Mouse (Mus musculus) MEL (cell line): Measurements from ENCODE around the gene Rsbn1l. TPM values are rescaled to one million over a fixed set of nuclear protein-coding genes. Genes with fewer than 3 reads are reported as not detected.

Experiments used
- DNase-seq: peaks from one replicate; pipeline ENCODE4 v3.0.0; 2011; ENCODE audit warnings: low read depth, low spot score
- H3K27ac ChIP-seq: 2 replicates; pipeline ENCODE4 v1.5.1; 2012; ENCODE audit warnings: low read depth, mild to moderate bottlenecking, control low read depth, low read length, moderate library complexity; ENCODE audit not compliant: control insufficient read depth
- H3K27me3 ChIP-seq, 2 experiments: fragments of 150-350 bp in 1 of 2; sonication (generic) in 1 of 2; 2 replicates each; pipeline ENCODE4 v1.6.1; 2012; ENCODE audit warnings: low read length in 2 of 2, mild to moderate bottlenecking in 2 of 2, improper control_type of control experiment in 1 of 2, moderate library complexity in 1 of 2; ENCODE audit not compliant: insufficient read depth in 2 of 2, control insufficient read depth in 1 of 2
- H3K36me3 ChIP-seq, 2 experiments: 2 replicates each; pipeline ENCODE4 v1.6.1; 2012 to 2014; ENCODE audit warnings: low read length in 2 of 2, improper control_type of control experiment in 1 of 2, inconsistent platforms in 1 of 2, mild to moderate bottlenecking in 1 of 2; ENCODE audit not compliant: insufficient read depth in 2 of 2, control insufficient read depth in 1 of 2
- H3K4me1 ChIP-seq, 2 experiments: fragments of 150-350 bp in 1 of 2; sonication (generic) in 1 of 2; 2 replicates each; pipeline ENCODE4 v1.6.1; 2012; ENCODE audit warnings: low read length in 2 of 2, improper control_type of control experiment in 1 of 2, mild to moderate bottlenecking in 1 of 2; ENCODE audit not compliant: insufficient read depth in 2 of 2, control insufficient read depth in 1 of 2
- H3K4me3 ChIP-seq, 2 experiments: fragments of 150-350 bp in 1 of 2; sonication (generic) in 1 of 2; 2 replicates each; pipeline ENCODE4 v1.5.1; 2012; ENCODE audit warnings: low read depth in 2 of 2, low read length in 2 of 2, mild to moderate bottlenecking in 2 of 2, moderate library complexity in 2 of 2, control low read depth in 1 of 2, improper control_type of control experiment in 1 of 2; ENCODE audit not compliant: control insufficient read depth in 1 of 2, insufficient read depth in 1 of 2
- H3K79me2 ChIP-seq: 2 replicates; pipeline ENCODE4 v1.6.1; 2012; ENCODE audit warnings: mild to moderate bottlenecking, low read length, moderate library complexity; ENCODE audit not compliant: control insufficient read depth, poor library complexity, insufficient read depth
- H3K9ac ChIP-seq: 2 replicates; pipeline ENCODE4 v1.6.1; 2012; ENCODE audit warnings: low read depth, mild to moderate bottlenecking, control low read depth, low read length, moderate library complexity; ENCODE audit not compliant: control insufficient read depth, poor library complexity, severe bottlenecking
- H3K9me3 ChIP-seq: fragments of 150-350 bp; sonication (generic); replicated peaks from 2 replicates; pipeline ENCODE4 v1.6.1; 2012; ENCODE audit warnings: mild to moderate bottlenecking, low read length, improper control_type of control experiment, moderate library complexity; ENCODE audit not compliant: insufficient read depth
- CHD1 ChIP-seq: IDR thresholded peaks from 2 replicates; pipeline ENCODE4 v1.6.1; 2012; ENCODE audit warnings: low read depth, mild to moderate bottlenecking, inconsistent platforms, low read length, improper control_type of control experiment
- CHD2 ChIP-seq: IDR thresholded peaks from 2 replicates; pipeline ENCODE4 v1.6.1; 2011; ENCODE audit warnings: low read length, improper control_type of control experiment
- E2F4 ChIP-seq: IDR thresholded peaks from 2 replicates; pipeline ENCODE4 v1.6.1; 2011; ENCODE audit warnings: low read depth, low read length, improper control_type of control experiment, borderline replicate concordance
- ELF1 ChIP-seq: IDR thresholded peaks from 2 replicates; pipeline ENCODE4 v1.6.1; 2014; ENCODE audit warnings: low read depth, mild to moderate bottlenecking, inconsistent platforms, low read length, improper control_type of control experiment, moderate library complexity
- ETS1 ChIP-seq: IDR thresholded peaks from 2 replicates; pipeline ENCODE4 v1.6.1; 2012; ENCODE audit warnings: low read depth, mild to moderate bottlenecking, inconsistent platforms, low read length, improper control_type of control experiment, moderate library complexity
- GATA1 ChIP-seq: IDR thresholded peaks from 2 replicates; pipeline ENCODE4 v1.6.1; 2011; ENCODE audit warnings: low read depth, low read length, improper control_type of control experiment
- JUND ChIP-seq: IDR thresholded peaks from 2 replicates; pipeline ENCODE4 v1.6.1; 2011; ENCODE audit warnings: low read depth, mild to moderate bottlenecking, improper control_type of control experiment, low read length
- MAZ ChIP-seq: IDR thresholded peaks from 2 replicates; pipeline ENCODE4 v1.6.1; 2012; ENCODE audit warnings: low read depth, mild to moderate bottlenecking, inconsistent platforms, low read length, improper control_type of control experiment
- POLR2A ChIP-seq, 2 experiments: IDR thresholded peaks; 2 replicates each; pipeline ENCODE4 v1.6.1; 2011 to 2012; ENCODE audit warnings: low read length in 2 of 2, mild to moderate bottlenecking in 2 of 2, control low read depth in 1 of 2, improper control_type of control experiment in 1 of 2, low read depth in 1 of 2, moderate library complexity in 1 of 2; ENCODE audit not compliant: control insufficient read depth in 1 of 2, insufficient read depth in 1 of 2, poor library complexity in 1 of 2
- POLR2AphosphoS2 ChIP-seq: IDR thresholded peaks from 2 replicates; pipeline ENCODE4 v1.6.1; 2011; ENCODE audit warnings: low read length, improper control_type of control experiment
- RAD21 ChIP-seq: IDR thresholded peaks from 2 replicates; pipeline ENCODE4 v1.6.1; 2011; ENCODE audit warnings: mild to moderate bottlenecking, low read depth, low read length, improper control_type of control experiment
- RCOR1 ChIP-seq: IDR thresholded peaks from 2 replicates; pipeline ENCODE4 v1.6.1; 2012; ENCODE audit warnings: low read depth, mild to moderate bottlenecking, inconsistent platforms, low read length, improper control_type of control experiment
- TAL1 ChIP-seq: IDR thresholded peaks from 2 replicates; pipeline ENCODE4 v1.6.1; 2012; ENCODE audit warnings: mild to moderate bottlenecking, inconsistent platforms, low read length, moderate library complexity, mixed read lengths
- TCF12 ChIP-seq: IDR thresholded peaks from 2 replicates; pipeline ENCODE4 v1.6.1; 2014; ENCODE audit warnings: low read depth, mild to moderate bottlenecking, inconsistent platforms, low read length, improper control_type of control experiment, moderate library complexity
- UBTF ChIP-seq: IDR thresholded peaks from 2 replicates; pipeline ENCODE4 v1.6.1; 2012; ENCODE audit warnings: low read depth, mild to moderate bottlenecking, inconsistent platforms, low read length, improper control_type of control experiment, moderate library complexity, borderline replicate concordance; ENCODE audit not compliant: insufficient read depth
- USF2 ChIP-seq, 2 experiments: IDR thresholded peaks; 2 replicates each; pipeline ENCODE4 v1.6.1; 2011 to 2012; ENCODE audit warnings: improper control_type of control experiment in 2 of 2, low read length in 2 of 2, borderline replicate concordance in 1 of 2, inconsistent platforms in 1 of 2, low read depth in 1 of 2, mild to moderate bottlenecking in 1 of 2; ENCODE audit not compliant: insufficient read depth in 1 of 2
- ZKSCAN1 ChIP-seq: IDR thresholded peaks from 2 replicates; pipeline ENCODE4 v1.6.1; 2012; ENCODE audit warnings: low read depth, mild to moderate bottlenecking, inconsistent platforms, low read length, improper control_type of control experiment, moderate library complexity
- ZNF384 ChIP-seq: IDR thresholded peaks from 2 replicates; pipeline ENCODE4 v1.6.1; 2012; ENCODE audit warnings: low read depth, mild to moderate bottlenecking, inconsistent platforms, low read length, improper control_type of control experiment
- polyA plus RNA-seq, 2 experiments: library from polyadenylated mRNA; stranded (reverse) in 1 of 2; unstranded in 1 of 2; fragments of >175 nt in 1 of 2; fragments of >200 nt in 1 of 2; gene quantifications; 2 replicates each; pipeline versions ENCODE4 v1.2.1 to v1.2.4; 2012; ENCODE audit warnings: low replicate concordance in 2 of 2, low read depth in 1 of 2; ENCODE audit not compliant: insufficient read length in 2 of 2, insufficient read depth in 1 of 2, missing spikeins in 1 of 2
- total RNA-seq: library from RNA; depleted of rRNA; stranded (reverse); fragments of 300-350 nt; gene quantifications from 2 replicates; pipeline ENCODE4 v1.2.3, GENCODE M21; 2012

Rsbn1l gene
- total and polyA plus RNA-seq, 3 experiments, result 5.0 to 78.2 (median 17.4) TPM

- TF ChIP-seq ZNF384 (no peak), USF2 (IDR thresholded peaks at IDR 0.05; ENCODE audit: borderline replicate concordance in 1 of 2, insufficient read depth in 1 of 2, low read depth in 1 of 2, low read length in 2 of 2) (no peak)
- peaks cover 3 to 4% of the 10 kb centered on the region in 2 experiments; a peak in 3 of 4 replicates for H3K4me1 ChIP-seq
- H3K27me3 ChIP-seq, result no peaks in the 10 kb centered on the region
- H3K4me3 ChIP-seq, result no peak overlapping the region
- no peak overlapping the region for H3K9ac ChIP-seq
- H3K9me3 ChIP-seq, result no peaks in the 10 kb centered on the region
- H3K36me3 ChIP-seq, result peaks cover 0 to 3% of the 10 kb centered on the region in 2 experiments; a peak in 2 of 4 replicates
- H3K27ac ChIP-seq, result no peak overlapping the region
- no peaks in the 10 kb centered on the region for H3K79me2 ChIP-seq
- no peak for DNase-seq
These were observed 7.1 kb upstream of the Rsbn1l start for GRCm38 (mm10) chr5:20963295-20963694.

DNA sequence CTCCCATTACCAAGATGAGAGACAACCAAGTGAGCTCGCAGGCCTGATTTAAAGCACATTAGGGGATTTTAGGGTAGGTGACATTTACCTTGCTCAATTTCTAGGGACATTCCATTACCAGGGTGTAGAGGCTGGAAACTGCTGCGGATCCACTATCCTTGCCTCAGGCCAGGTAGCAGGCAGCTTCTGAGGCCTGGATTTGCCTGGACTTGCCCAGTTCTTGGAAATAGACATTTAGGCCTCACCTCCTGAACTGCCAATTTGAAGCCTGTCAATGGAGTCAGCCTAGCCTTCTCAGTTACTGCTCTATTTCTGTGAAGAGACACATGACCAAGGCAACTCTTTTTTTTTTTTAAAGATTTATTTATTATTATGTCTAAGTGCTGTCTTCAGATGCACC lies 4.7 kb upstream of the Rsbn1l start:
- Histone ChIP-seq H3K27me3 (no peaks in the 10 kb centered on the region), H3K4me3 (no peak overlapping the region), H3K36me3 (peaks cover 0 to 6% of the 10 kb centered on the region in 2 experiments; a peak in 2 of 4 replicates), H3K4me1 (peaks cover 3 to 7% of the 10 kb centered on the region in 2 experiments; a peak in 3 of 4 replicates), H3K79me2 (no peaks in the 10 kb centered on the region; the same call in 1 of the 2 replicates), H3K9ac (no peak overlapping the region), H3K27ac (no peak overlapping the region), H3K9me3 (no peaks in the 10 kb centered on the region)
- TF ChIP-seq RCOR1, result no peak
- TF ChIP-seq CHD2, result no peak
- no peak for TF ChIP-seq CHD1
- TF ChIP-seq ZKSCAN1, result no peak
- no peak for TF ChIP-seq E2F4
- no peak for TF ChIP-seq ETS1
- TF ChIP-seq TCF12, result no peak
- TF ChIP-seq RAD21, result no peak
- TF ChIP-seq ELF1, result no peak
- TF ChIP-seq POLR2AphosphoS2, result no peak
- TF ChIP-seq UBTF, result no peak
- TF ChIP-seq MAZ, result no peak
- TF ChIP-seq JUND, result no peak
- TF ChIP-seq GATA1, result no peak
- no peak for TF ChIP-seq TAL1
- TF ChIP-seq POLR2A (IDR thresholded peaks at IDR 0.05; ENCODE audit: control insufficient read depth in 1 of 2, insufficient read depth in 1 of 2, low read depth in 1 of 2, low read length in 2 of 2, poor library complexity in 1 of 2), result no peak
- no peak for DNase-seq
